Mouse (Mus musculus): ENCODE measurements around the gene Gtf2f2. TPM values are rescaled to one million over a fixed set of nuclear protein-coding genes. Genes with fewer than 3 reads are reported as not detected.

The Gtf2f2 gene
- polyA plus RNA-seq, 1 experiment from 2014 or later: 35.3 TPM

DNA sequence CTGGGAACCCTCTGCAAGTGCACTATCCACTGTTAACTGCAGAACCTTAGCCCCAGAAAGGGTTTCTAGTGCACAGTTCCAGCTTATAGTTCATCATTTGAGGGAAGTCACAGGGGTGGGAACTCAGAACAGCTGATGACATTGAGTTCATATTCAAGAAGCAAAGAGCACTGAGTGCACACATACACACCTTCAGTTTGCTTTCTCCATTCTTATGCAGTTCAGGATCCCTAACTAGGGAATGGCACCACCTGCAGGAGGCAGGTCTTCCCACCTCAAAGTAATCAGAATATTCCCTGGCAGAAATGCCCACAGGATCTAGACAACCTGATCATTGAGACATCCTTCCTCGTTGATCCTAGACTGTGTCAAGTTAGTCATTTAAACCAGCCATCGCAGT, 151.0 kb downstream of the Gtf2f2 start:
- DNase-seq (no peak), ATAC-seq (ENCODE audit: low read depth) (no peak)
- H3K4me1 ChIP-seq (replicated peaks): peaks cover 8% of the 10 kb centered on the region
- H3K36me3 ChIP-seq: no peaks in the 10 kb centered on the region
- no peaks in the 10 kb centered on the region for H3K9me3 ChIP-seq (replicated peaks)
- 68% methylated on average over 2 of the region's 2 CpGs for WGBS (ENCODE audit: insufficient replicate concordance)
- H3K4me3 ChIP-seq (replicated peaks): no peak overlapping the region
- no peak overlapping the region for H3K4me2 ChIP-seq
- H3K27ac ChIP-seq: no peak overlapping the region
- H3K9ac ChIP-seq: no peak overlapping the region
- H3K27me3 ChIP-seq: no peaks in the 10 kb centered on the region

DNA sequence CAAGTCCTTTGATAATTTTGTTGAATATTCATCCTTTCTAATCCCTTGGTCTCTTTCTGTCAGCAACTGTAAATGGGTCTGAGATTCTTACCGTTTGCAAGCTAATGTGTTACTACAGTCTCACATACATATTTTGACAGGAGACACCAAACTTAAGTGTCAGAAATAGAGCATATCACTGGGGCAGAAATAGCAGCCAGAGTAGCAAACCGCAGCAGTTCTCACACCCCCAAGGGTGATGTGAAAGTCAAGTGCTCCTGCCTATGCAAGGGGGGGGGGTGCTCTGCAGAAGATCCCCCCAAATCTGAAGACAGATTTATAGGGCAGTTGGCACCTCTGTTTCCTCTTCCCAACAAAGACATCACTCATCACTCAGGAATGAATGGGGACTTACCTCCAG, 152.5 kb downstream of the Gtf2f2 start:
- ATAC-seq (ENCODE audit: low read depth) (no peak), DNase-seq (no peak)
- Histone ChIP-seq H3K9me3 (replicated peaks) (no peaks in the 10 kb centered on the region), H3K9ac (no peak overlapping the region), H3K27ac (no peak overlapping the region), H3K4me2 (no peak overlapping the region), H3K4me1 (replicated peaks) (peaks cover 4% of the 10 kb centered on the region; the same call in 1 of the 2 replicates), H3K36me3 (no peaks in the 10 kb centered on the region), H3K27me3 (no peaks in the 10 kb centered on the region), H3K4me3 (replicated peaks) (no peak overlapping the region)
- 48% methylated on average over 2 of the region's 2 CpGs for WGBS (ENCODE audit: insufficient replicate concordance)

DNA sequence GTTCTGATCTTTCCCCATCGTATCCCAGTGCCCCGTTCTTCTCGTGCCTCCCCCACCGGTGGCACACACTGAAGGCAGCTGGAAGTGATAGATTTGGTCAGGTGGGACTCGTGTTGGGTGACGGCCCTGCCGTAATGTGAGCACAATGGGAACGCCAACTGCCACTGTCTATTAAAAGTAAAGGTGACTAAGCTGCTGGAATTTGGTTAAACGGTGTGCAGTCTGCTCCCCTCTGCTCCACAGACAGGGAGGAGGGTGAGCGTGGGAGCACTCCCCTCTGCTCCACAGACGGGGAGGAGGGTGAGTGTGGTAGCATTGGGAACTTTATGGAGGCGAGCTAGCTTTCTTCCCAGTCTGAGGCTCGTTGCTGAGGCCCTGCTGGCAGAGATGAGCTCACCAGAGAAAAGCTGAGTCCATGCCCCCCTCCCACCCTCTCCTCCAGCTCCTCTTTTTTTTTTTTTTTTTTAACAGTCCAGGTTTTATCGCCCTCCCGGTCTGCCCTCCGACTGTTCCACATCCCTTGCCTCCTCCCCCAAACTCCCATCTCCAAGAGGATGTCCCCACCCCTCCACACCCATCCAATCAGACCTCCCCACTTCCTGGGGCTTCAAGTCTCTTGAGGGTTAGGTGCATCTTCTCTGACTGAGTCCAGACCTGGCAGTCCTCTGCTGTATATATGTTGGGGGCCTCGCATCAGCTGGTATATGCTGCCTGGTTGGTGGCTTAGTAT, 155.2 kb downstream of the Gtf2f2 start:
- Histone ChIP-seq H3K27me3 (no peaks in the 10 kb centered on the region), H3K36me3 (peaks cover 15% of the 10 kb centered on the region), H3K4me3 (replicated peaks) (no peak overlapping the region), H3K4me1 (replicated peaks) (peaks cover 4% of the 10 kb centered on the region; the same call in 1 of the 2 replicates), H3K4me2 (no peak overlapping the region), H3K9ac (no peak overlapping the region), H3K27ac (no peak overlapping the region), H3K9me3 (replicated peaks) (no peaks in the 10 kb centered on the region)
- DNase-seq (no peak), ATAC-seq (ENCODE audit: low read depth) (no peak)
- 59% methylated on average over 16 of the region's 17 CpGs for WGBS (ENCODE audit: insufficient replicate concordance)

DNA sequence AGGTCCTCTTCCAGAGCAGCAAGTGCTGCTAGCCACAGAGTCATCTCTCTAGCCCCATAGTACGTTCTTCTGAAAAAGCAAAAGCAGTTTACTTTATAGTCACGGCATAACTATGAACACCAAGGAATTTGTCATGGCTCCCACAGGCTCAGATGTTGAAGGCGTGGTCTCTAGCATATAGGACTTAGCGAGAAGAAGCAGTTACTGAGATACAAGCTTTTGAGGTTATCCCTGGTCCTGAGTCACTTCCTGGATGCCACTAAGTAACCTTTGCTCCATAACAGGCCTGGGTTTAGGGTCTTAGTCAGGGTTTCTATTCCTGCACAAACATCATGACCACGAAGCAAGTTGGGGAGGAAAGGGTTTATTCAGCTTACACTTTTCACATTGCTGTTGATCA, 158.6 kb downstream of the Gtf2f2 start:
- ATAC-seq (ENCODE audit: low read depth): no peak

DNA sequence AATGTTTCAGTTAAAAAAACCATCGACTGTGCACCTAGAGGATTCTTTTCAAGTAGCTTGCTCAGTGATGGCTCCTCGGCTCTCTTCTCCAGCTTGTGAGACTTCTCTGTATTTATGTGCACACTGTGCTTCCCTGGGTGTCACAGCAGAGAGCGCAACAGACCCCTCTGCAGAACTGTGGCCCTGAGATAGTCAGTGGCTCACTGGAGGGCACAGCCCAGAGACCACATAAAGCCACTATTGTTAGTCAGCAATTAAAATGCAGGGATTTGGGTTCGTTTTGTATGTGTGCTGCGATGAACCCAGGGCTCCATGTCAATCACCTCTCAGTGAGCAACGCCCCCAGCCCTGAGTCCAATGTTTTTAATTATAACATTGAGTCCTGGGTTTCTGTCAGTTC, 159.8 kb downstream of the Gtf2f2 start:
- Histone ChIP-seq H3K27ac (no peak overlapping the region), H3K27me3 (no peaks in the 10 kb centered on the region), H3K4me2 (no peak overlapping the region), H3K9me3 (replicated peaks) (no peaks in the 10 kb centered on the region), H3K4me3 (replicated peaks) (no peak overlapping the region), H3K36me3 (peaks cover 57% of the 10 kb centered on the region), H3K9ac (no peak overlapping the region), H3K4me1 (replicated peaks) (peaks cover 20% of the 10 kb centered on the region)
- no peak for ATAC-seq (ENCODE audit: low read depth)
- 77% methylated on average over 6 of the region's 6 CpGs for WGBS (ENCODE audit: insufficient replicate concordance)
- no peak for DNase-seq

More for the DNA sequence above, 158.6 kb downstream of the Gtf2f2 start:
- no peaks in the 10 kb centered on the region for H3K9me3 ChIP-seq (replicated peaks)
- peaks cover 15% of the 10 kb centered on the region for H3K4me1 ChIP-seq (replicated peaks)
- no peaks in the 10 kb centered on the region for H3K27me3 ChIP-seq
- H3K4me3 ChIP-seq (replicated peaks): no peak overlapping the region
- no peak overlapping the region for H3K4me2 ChIP-seq
- peaks cover 49% of the 10 kb centered on the region for H3K36me3 ChIP-seq
- WGBS (ENCODE audit: insufficient replicate concordance): 72% methylated on average over 5 of the region's 5 CpGs
- H3K9ac ChIP-seq: no peak overlapping the region
- H3K27ac ChIP-seq: no peak overlapping the region
- DNase-seq: no peak

DNA sequence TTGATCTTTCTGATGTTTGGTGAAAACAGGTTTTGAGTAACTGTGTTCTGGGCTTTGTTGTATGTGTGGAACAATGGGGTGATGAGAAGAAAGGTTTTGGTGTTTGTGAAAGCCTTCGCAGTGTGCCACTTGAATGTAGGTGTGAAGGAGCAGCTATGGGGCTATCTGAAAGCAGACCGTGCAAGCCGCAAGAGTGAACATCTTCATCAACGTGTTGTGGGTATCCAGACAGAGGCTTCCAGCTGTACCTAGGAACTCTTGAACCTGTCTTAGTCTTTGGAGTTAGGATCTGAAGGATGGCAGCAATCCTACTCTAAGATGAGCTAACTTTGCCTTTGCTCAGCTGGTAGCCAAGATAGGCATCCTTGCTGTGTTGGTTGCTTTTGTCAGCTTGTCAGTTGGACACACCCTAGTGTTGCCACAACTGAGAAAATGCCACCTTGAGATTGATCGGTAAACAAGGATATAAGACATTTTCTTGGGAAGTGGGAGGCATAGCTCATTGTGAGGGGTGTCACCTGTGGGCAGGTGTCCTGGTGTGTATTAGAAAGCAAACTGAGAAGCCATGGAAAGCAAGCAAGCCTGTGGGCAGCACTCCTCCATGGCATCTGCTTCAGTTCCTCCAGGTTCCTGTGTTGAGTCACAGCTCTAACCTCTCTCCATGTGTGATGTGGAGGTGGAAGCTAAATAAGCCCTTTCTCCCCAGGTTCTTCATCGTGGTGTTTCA, 160.7 kb downstream of the Gtf2f2 start:
- peak overlapping the region; percentile 34; the same call in 1 of the 2 replicates for H3K27ac ChIP-seq
- WGBS (ENCODE audit: insufficient replicate concordance): 81% methylated on average over 6 of the region's 6 CpGs

DNA sequence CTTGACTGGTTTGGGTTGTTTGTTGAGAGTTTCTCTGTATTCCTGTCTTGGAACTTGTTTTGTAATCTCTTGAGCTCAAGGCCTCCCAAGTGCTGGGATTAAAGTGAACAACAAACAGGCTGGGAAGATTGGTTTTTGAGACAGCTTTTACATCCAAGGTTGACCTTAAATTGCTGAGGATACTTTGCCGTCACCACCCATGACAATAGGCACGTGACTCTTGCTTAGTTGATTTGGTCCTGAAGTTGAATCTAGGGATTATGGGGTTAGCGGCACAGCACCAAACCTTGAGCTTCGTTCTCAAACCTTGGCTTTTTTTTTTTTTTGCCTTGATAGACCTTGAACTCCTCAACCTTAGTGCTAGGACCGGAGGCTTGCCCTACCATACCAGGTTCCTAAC, 161.4 kb downstream of the Gtf2f2 start:
- Histone ChIP-seq H3K27ac (0 out of 2 replicates have a peak overlapping the region, but pooled peaks have one; percentile 2), H3K9ac (no peak overlapping the region), H3K9me3 (replicated peaks) (no peaks in the 10 kb centered on the region), H3K4me3 (replicated peaks) (no peak overlapping the region), H3K4me2 (no peak overlapping the region), H3K27me3 (no peaks in the 10 kb centered on the region), H3K4me1 (replicated peaks) (peaks cover 22% of the 10 kb centered on the region), H3K36me3 (peaks cover 57% of the 10 kb centered on the region)
- ATAC-seq (ENCODE audit: low read depth) (no peak), DNase-seq (no peak)
- WGBS (ENCODE audit: insufficient replicate concordance): 76% methylated on average over 5 of the region's 5 CpGs

More for the DNA sequence above, 160.7 kb downstream of the Gtf2f2 start:
- no peak overlapping the region for H3K4me2 ChIP-seq
- H3K27me3 ChIP-seq: no peaks in the 10 kb centered on the region
- ATAC-seq (ENCODE audit: low read depth) (no peak), DNase-seq (no peak)
- H3K36me3 ChIP-seq: peaks cover 57% of the 10 kb centered on the region
- H3K4me1 ChIP-seq (replicated peaks): peaks cover 20% of the 10 kb centered on the region
- no peaks in the 10 kb centered on the region for H3K9me3 ChIP-seq (replicated peaks)
- no peak overlapping the region for H3K4me3 ChIP-seq (replicated peaks)
- no peak overlapping the region for H3K9ac ChIP-seq

DNA sequence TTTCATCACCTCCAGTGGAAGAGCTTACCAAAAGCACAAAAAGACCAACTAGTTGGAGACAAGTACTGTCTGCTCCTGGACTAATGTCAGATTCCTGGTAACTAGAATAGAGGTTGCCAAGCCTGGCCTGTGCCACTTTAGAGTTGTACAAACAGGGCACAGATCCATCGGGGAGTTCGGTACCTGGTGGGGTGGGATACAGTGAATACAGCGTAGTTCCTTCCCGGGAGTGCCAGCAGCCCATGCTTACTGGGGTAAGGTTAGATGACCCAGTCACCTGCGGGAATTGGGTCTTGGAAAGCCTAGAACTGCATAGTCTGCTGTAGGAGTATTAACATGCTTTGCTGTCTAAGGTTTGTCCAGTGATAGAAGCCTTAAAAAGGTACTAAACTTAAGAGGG, 162.2 kb downstream of the Gtf2f2 start:
- 89% methylated on average over 5 of the region's 5 CpGs for WGBS (ENCODE audit: insufficient replicate concordance)
- peak overlapping the region; percentile 7; the same call in 1 of the 2 replicates for H3K4me2 ChIP-seq
- no peak for DNase-seq
- no peak overlapping the region for H3K9ac ChIP-seq
- H3K4me1 ChIP-seq (replicated peaks): peaks cover 28% of the 10 kb centered on the region
- H3K9me3 ChIP-seq (replicated peaks): no peaks in the 10 kb centered on the region
- ATAC-seq (ENCODE audit: low read depth): no peak
- H3K27ac ChIP-seq: no peak overlapping the region
- peaks cover 57% of the 10 kb centered on the region for H3K36me3 ChIP-seq
- H3K27me3 ChIP-seq: no peaks in the 10 kb centered on the region
- H3K4me3 ChIP-seq (replicated peaks): no peak overlapping the region

DNA sequence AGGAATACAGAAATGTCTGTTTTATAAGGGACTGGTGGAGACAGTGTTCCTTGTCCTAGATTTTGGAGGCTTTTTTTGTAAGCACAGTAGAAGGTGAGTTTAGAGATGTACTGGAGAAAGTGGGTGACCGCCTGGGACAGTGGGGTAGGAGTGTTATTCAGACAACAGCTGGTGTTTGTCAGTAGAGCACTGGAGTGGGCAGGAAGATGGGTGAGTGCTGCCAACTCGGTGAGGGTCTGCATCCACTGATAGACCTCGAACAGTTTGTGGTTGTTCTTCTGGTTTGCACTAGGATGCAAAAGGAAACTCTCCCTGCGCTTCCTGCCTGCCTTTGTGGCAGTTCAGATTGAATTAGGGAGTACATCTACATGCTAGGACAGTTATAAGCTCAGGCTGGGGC, 163.0 kb downstream of the Gtf2f2 start:
- H3K27ac ChIP-seq: no peak overlapping the region
- H3K9ac ChIP-seq: no peak overlapping the region
- WGBS (ENCODE audit: insufficient replicate concordance): 67% methylated on average over 4 of the region's 4 CpGs
- peak overlapping the region; percentile 82 for H3K4me2 ChIP-seq
- H3K27me3 ChIP-seq: no peaks in the 10 kb centered on the region
- peaks cover 35% of the 10 kb centered on the region for H3K4me1 ChIP-seq (replicated peaks)
- peak overlapping the region; percentile 97 for H3K4me3 ChIP-seq (replicated peaks)
- DNase-seq (no peak), ATAC-seq (ENCODE audit: low read depth) (no peak)
- no peaks in the 10 kb centered on the region for H3K9me3 ChIP-seq (replicated peaks)
- H3K36me3 ChIP-seq: peaks cover 57% of the 10 kb centered on the region

All from liver, embryonic 13.5 days (tissue).